Mouse (Mus musculus) heart, postnatal 0 days (tissue): Measurements from ENCODE around the gene Sel1l.

ENCODE experiments used
- CTCF ChIP-seq: IDR thresholded peaks from 2 replicates; pipeline ENCODE4 v1.5.1; 2016; ENCODE audit warnings: antibody characterized with exemption, control low read depth, low read depth
- EP300 ChIP-seq: IDR thresholded peaks from 2 replicates; pipeline ENCODE4 v1.6.1; 2016; ENCODE audit warnings: antibody characterized with exemption, low read depth

- TF ChIP-seq CTCF: no peak
- TF ChIP-seq EP300: no peak
These were observed 15.0 kb downstream of the Sel1l start for GRCm38 (mm10) chr12:91833939-91834333.
